ENCODE assay signal across 29 mouse cellular contexts in genomic region chr15:82199546-82199945, GRCm38 (mm10). TPM values are rescaled to one million over a fixed set of nuclear protein-coding genes. Genes with fewer than 3 reads are reported as not detected.
DNase-seq lines count a peak whose midpoint lies in the region; ATAC-seq and TF ChIP-seq lines count a peak whose summit lies in the region.
"Had no signal": no experiment of that assay in that cellular context is flagged by ENCODE, and none has a peak within 500 bp of the region (broad histone marks: within the 10 kb centered on the region; RNA-seq: fewer than 3 reads in every experiment).

No protein-coding gene starts in this region.

- CTCF ChIA-PET in Patski (lab: Charles Lee), result no interaction called here

- H3K9ac ChIP-seq in kidney, embryonic 15.5 days, result no peak overlapping the region
- no peak overlapping the region for H3K9ac ChIP-seq in limb, embryonic 13.5 days
- H3K9ac ChIP-seq: embryonic facial prominence, embryonic 15.5 days; forebrain, embryonic 12.5 days; forebrain, postnatal 0 days; heart, embryonic 15.5 days; liver, postnatal 0 days; midbrain, embryonic 13.5 days; neural tube, embryonic 13.5 days had no signal

- 49% methylated on average over 12 of the region's 12 CpGs for WGBS in cerebellum, adult 2 months
- 71% methylated on average over 12 of the region's 12 CpGs for WGBS in kidney, adult 2 months
- 89% methylated on average over 12 of the region's 12 CpGs for WGBS in kidney, embryonic 15.5 days
- WGBS in limb, embryonic 13.5 days, result 89% methylated on average over 12 of the region's 12 CpGs

- in situ Hi-C loops in Patski (cut with MboI; ENCODE audit: low pct_unique_long_range_greater_than_20kb), result no loop called here

- POLR2A ChIA-PET in Patski (lab: Charles Lee), result no interaction called here

- H3K4me3 ChIP-seq in cerebellum, adult 2 months (replicated peaks; ENCODE audit: insufficient read depth, low read depth, low read length), result no peak overlapping the region
- H3K4me3 ChIP-seq in kidney, adult 2 months (ENCODE audit: insufficient read depth, low read depth, low read length), result no peak overlapping the region
- no peak overlapping the region for H3K4me3 ChIP-seq in kidney, embryonic 15.5 days (replicated peaks)
- no peak overlapping the region for H3K4me3 ChIP-seq in limb, embryonic 13.5 days
- H3K4me3 ChIP-seq: embryonic facial prominence, embryonic 10.5 days; embryonic facial prominence, embryonic 15.5 days; forebrain, embryonic 12.5 days; heart, embryonic 15.5 days; midbrain, embryonic 13.5 days; neural tube, embryonic 13.5 days had no signal

- peaks cover 60% of the 10 kb centered on the region for H3K4me1 ChIP-seq in cerebellum, adult 2 months (ENCODE audit: control insufficient read depth, insufficient read depth, low read length)
- H3K4me1 ChIP-seq in kidney, adult 2 months (ENCODE audit: control insufficient read depth, insufficient read depth, low read length), result no peaks in the 10 kb centered on the region
- H3K4me1 ChIP-seq in kidney, embryonic 15.5 days, result no peaks in the 10 kb centered on the region
- no peaks in the 10 kb centered on the region for H3K4me1 ChIP-seq in limb, embryonic 13.5 days
- H3K4me1 ChIP-seq: embryonic facial prominence, embryonic 15.5 days; heart, embryonic 15.5 days; neural tube, embryonic 13.5 days had no signal

- H3K27ac ChIP-seq in cerebellum, adult 2 months (ENCODE audit: insufficient read depth, low read length), result no peak overlapping the region
- H3K27ac ChIP-seq in kidney, adult 2 months (ENCODE audit: insufficient read depth, low read depth, low read length), result no peak overlapping the region
- no peak overlapping the region for H3K27ac ChIP-seq in kidney, embryonic 15.5 days
- no peak overlapping the region for H3K27ac ChIP-seq in limb, embryonic 13.5 days
- H3K27ac ChIP-seq: embryonic facial prominence, embryonic 10.5 days; embryonic facial prominence, embryonic 15.5 days; forebrain, embryonic 12.5 days; heart, embryonic 15.5 days; macrophage; midbrain, embryonic 13.5 days; neural tube, embryonic 13.5 days; stomach, postnatal 0 days had no signal

- no peak for ATAC-seq in cerebellum, adult (ENCODE audit: insufficient number of reproducible peaks, low FRiP score, low TSS enrichment)
- ATAC-seq in kidney, embryonic 15.5 days (replicated peaks; ENCODE audit: low FRiP score), result no peak
- ATAC-seq in Patski, result peak; percentile 8
- 0 out of 2 replicates have a peak, but pooled peaks have one; percentile 11 for ATAC-seq in limb, embryonic 13.5 days (ENCODE audit: low FRiP score, low read depth)
- ATAC-seq: forebrain, postnatal 0 days; hindbrain, embryonic 16.5 days; liver, postnatal 0 days; lung, postnatal 0 days; midbrain, embryonic 13.5 days had no signal

- TF ChIP-seq POLR2A in cerebellum, adult 2 months (IDR thresholded peaks at IDR 0.05; ENCODE audit: borderline replicate concordance, insufficient read depth, low read length), result no peak
- TF ChIP-seq POLR2A in kidney, adult 2 months (IDR thresholded peaks at IDR 0.05; ENCODE audit: low read depth, low read length), result no peak

- H3K4me2 ChIP-seq in kidney, embryonic 15.5 days, result no peak overlapping the region
- no peak overlapping the region for H3K4me2 ChIP-seq in limb, embryonic 13.5 days (replicated peaks)
- H3K4me2 ChIP-seq: embryonic facial prominence, embryonic 15.5 days; forebrain, embryonic 12.5 days; heart, embryonic 15.5 days; midbrain, embryonic 13.5 days; neural tube, embryonic 13.5 days had no signal

- no peaks in the 10 kb centered on the region for H3K27me3 ChIP-seq in cerebellum, adult 2 months (ENCODE audit: control insufficient read depth, insufficient read depth, low read length)
- H3K27me3 ChIP-seq in kidney, adult 2 months (replicated peaks; ENCODE audit: control insufficient read depth, insufficient read depth, low read length), result no peaks in the 10 kb centered on the region
- no peaks in the 10 kb centered on the region for H3K27me3 ChIP-seq in kidney, embryonic 15.5 days
- no peaks in the 10 kb centered on the region for H3K27me3 ChIP-seq in Patski
- peaks cover 10% of the 10 kb centered on the region for H3K27me3 ChIP-seq in limb, embryonic 13.5 days
- H3K27me3 ChIP-seq: forebrain, embryonic 12.5 days; midbrain, embryonic 13.5 days had no signal

- DNase-seq in cerebellum, adult 2 months, result peak; percentile 42 to 45
- DNase-seq in kidney, adult 2 months, result peak; percentile 12
- no peak for DNase-seq in Patski (ENCODE audit: low read depth, low spot score)
- DNase-seq in urinary bladder, postnatal 10 days (ENCODE audit: low spot score), result no peak
- DNase-seq: adrenal gland, postnatal 36 days; forebrain, postnatal 0 days; gastrocnemius, postnatal 10 days; kidney, adult 9 months; left cerebral cortex, postnatal 4 days; liver, postnatal 0 days; right cerebral cortex, postnatal 4 days; thymus, postnatal 4 days had no signal

- peaks cover 2% of the 10 kb centered on the region for H3K36me3 ChIP-seq in kidney, adult 2 months (ENCODE audit: control insufficient read depth, insufficient read depth, low read length)
- H3K36me3 ChIP-seq in kidney, embryonic 15.5 days, result peaks cover 97% of the 10 kb centered on the region
- peaks cover 98% of the 10 kb centered on the region for H3K36me3 ChIP-seq in limb, embryonic 13.5 days

- no peaks in the 10 kb centered on the region for H3K9me3 ChIP-seq in kidney, embryonic 15.5 days (replicated peaks)
- no peaks in the 10 kb centered on the region for H3K9me3 ChIP-seq in limb, embryonic 13.5 days
- H3K9me3 ChIP-seq: embryonic facial prominence, embryonic 10.5 days; embryonic facial prominence, embryonic 15.5 days; forebrain, embryonic 12.5 days; heart, embryonic 15.5 days; midbrain, embryonic 13.5 days; neural tube, embryonic 13.5 days had no signal

- TF ChIP-seq CTCF in cerebellum, adult 2 months (IDR thresholded peaks at IDR 0.05; ENCODE audit: borderline replicate concordance, insufficient read depth, low read depth, low read length), result no peak
- no peak for TF ChIP-seq CTCF in kidney, adult 2 months (conservative IDR thresholded peaks at IDR 0.05; ENCODE audit: insufficient read depth, insufficient read length, low read depth, low read length)
- TF ChIP-seq CTCF in Patski (IDR thresholded peaks at IDR 0.05), result no peak

RNA-seq across cellular contexts. Expression of gene Shisa8, which starts 13.1 kb away (rescaled TPM):
- 65.4 and 69.9 TPM in 2 replicates for polyA plus RNA-seq in cerebellum, adult 2 months (2012; rRNA removed)
- polyA plus RNA-seq in kidney, adult 2 months (2012; rRNA removed), result 0.08 and 0.09 TPM in 2 replicates
- 0.44 and 0.45 TPM in 2 replicates for polyA plus RNA-seq in kidney, embryonic 15.5 days (2015; fragmentation: Nextera tagmentation; extraction: Ambion mirVana)
- polyA plus RNA-seq in Patski (2021), result 0.09 TPM
- 0.15 and 0.34 TPM in 2 replicates for polyA plus RNA-seq in limb, embryonic 13.5 days (2015; fragmentation: Nextera tagmentation; extraction: Ambion mirVana)
- polyA plus RNA-seq: macrophage had no signal

RNA-seq across cellular contexts. Expression of gene Tnfrsf13c, which starts 24.6 kb away (rescaled TPM):
- polyA plus RNA-seq in cerebellum, adult 2 months (2012; rRNA removed), result 0.89 and 0.93 TPM in 2 replicates
- polyA plus RNA-seq in kidney, adult 2 months (2012; rRNA removed), result 0.24 and 3.5 TPM in 2 replicates
- polyA plus RNA-seq in kidney, embryonic 15.5 days (2015; fragmentation: Nextera tagmentation; extraction: Ambion mirVana), result 0.10 TPM in 1 of 2 replicates, not detected in the other
- 0.03 TPM for polyA plus RNA-seq in Patski (2021)
- 0.13 and 0.15 TPM in 2 replicates for polyA plus RNA-seq in limb, embryonic 13.5 days (2015; fragmentation: Nextera tagmentation; extraction: Ambion mirVana)
- polyA plus RNA-seq: heart, embryonic 15.5 days; midbrain, embryonic 13.5 days; stomach, postnatal 0 days had no signal

RNA-seq across cellular contexts. Expression of gene Cenpm, which starts 45.0 kb away (rescaled TPM):
- polyA plus RNA-seq in cerebellum, adult 2 months (2012; rRNA removed), result 3.2 and 3.6 TPM in 2 replicates
- polyA plus RNA-seq in kidney, adult 2 months (2012; rRNA removed), result 2.2 and 2.3 TPM in 2 replicates
- 78.8 and 84.2 TPM in 2 replicates for polyA plus RNA-seq in kidney, embryonic 15.5 days (2015; fragmentation: Nextera tagmentation; extraction: Ambion mirVana)
- polyA plus RNA-seq in Patski (2021), result 17.7 TPM
- polyA plus RNA-seq in limb, embryonic 13.5 days (2015; fragmentation: Nextera tagmentation; extraction: Ambion mirVana), result 62.5 and 62.6 TPM in 2 replicates

RNA-seq across cellular contexts. Expression of gene Srebf2, which starts 52.6 kb away (rescaled TPM):
- polyA plus RNA-seq in cerebellum, adult 2 months (2012; rRNA removed), result 104 and 105 TPM in 2 replicates
- polyA plus RNA-seq in kidney, adult 2 months (2012; rRNA removed), result 102 and 118 TPM in 2 replicates
- polyA plus RNA-seq in kidney, embryonic 15.5 days (2015; fragmentation: Nextera tagmentation; extraction: Ambion mirVana), result 126 and 147 TPM in 2 replicates
- 84.6 TPM for polyA plus RNA-seq in Patski (2021)
- polyA plus RNA-seq in limb, embryonic 13.5 days (2015; fragmentation: Nextera tagmentation; extraction: Ambion mirVana), result 168 and 173 TPM in 2 replicates

RNA-seq across cellular contexts. Expression of gene 1500009C09Rik, which starts 52.7 kb away (rescaled TPM):
- 195 and 218 TPM in 2 replicates for polyA plus RNA-seq in cerebellum, adult 2 months (2012; rRNA removed)
- 0.20 TPM in 1 of 2 replicates, not detected in the other for polyA plus RNA-seq in kidney, adult 2 months (2012; rRNA removed)
- 0.10 TPM in 1 of 2 replicates, not detected in the other for polyA plus RNA-seq in kidney, embryonic 15.5 days (2015; fragmentation: Nextera tagmentation; extraction: Ambion mirVana)
- not detected for polyA plus RNA-seq in Patski (2021)
- polyA plus RNA-seq in limb, embryonic 13.5 days (2015; fragmentation: Nextera tagmentation; extraction: Ambion mirVana), result not detected in 2 replicates
- polyA plus RNA-seq: embryonic facial prominence, embryonic 10.5 days; embryonic facial prominence, embryonic 15.5 days; gonadal fat pad, adult 2 months; heart, embryonic 15.5 days; intestine, embryonic 14.5 days; liver, adult 2 months; liver, postnatal 0 days; lung, postnatal 0 days; macrophage; thymus, postnatal 0 days had no signal

Comparison
In these comparisons a context has a peak if more than half of its experiments do, and no peak if none do; other contexts are left out.
1. DNase-seq: peak in cerebellum, adult 2 months (2 of 2) and kidney, adult 2 months (single experiment); none in Patski (single experiment) and urinary bladder, postnatal 10 days (single experiment).
2. ATAC-seq: peak in Patski (single experiment) and limb, embryonic 13.5 days (single experiment); none in cerebellum, adult (single experiment) and kidney, embryonic 15.5 days (single experiment).
3. RNA of gene Shisa8, which starts 13.1 kb away (polyA plus RNA-seq): 65.4 to 69.9 TPM in cerebellum, adult 2 months; 0.44 to 0.45 TPM in kidney, embryonic 15.5 days, 0.15 to 0.34 TPM in limb, embryonic 13.5 days, 0.08 to 0.09 TPM in kidney, adult 2 months and 0.09 TPM in Patski (single experiment); every median in the first group is over 10 times any median in the second.